Mouse (Mus musculus) neural tube, embryonic 14.5 days (tissue): ENCODE data around the gene Ajm1. TPM values are rescaled to one million over a fixed set of nuclear protein-coding genes. Genes with fewer than 3 reads are reported as not detected.

Source experiments
- ATAC-seq: fragments of 200-750 bp; cut with Nextera tagmentation; 2 replicates; pipeline ENCODE4 v1.8.0; 2017; ENCODE audit warnings: low read depth, mild to moderate bottlenecking, moderate TSS enrichment, moderate library complexity
- H3K27ac ChIP-seq: fragments of 300-500 bp; sonication (generic); 2 replicates; pipeline ENCODE4 v1.5.1; 2014; ENCODE audit warnings: low read depth, mild to moderate bottlenecking, control low read depth, low read length, moderate library complexity, mixed read lengths
- H3K27me3 ChIP-seq: fragments of 300-500 bp; sonication (generic); 2 replicates; pipeline ENCODE4 v1.6.1; 2014; ENCODE audit warnings: low read length; ENCODE audit not compliant: control insufficient read depth, insufficient read depth
- H3K36me3 ChIP-seq: fragments of 300-500 bp; sonication (generic); 2 replicates; pipeline ENCODE4 v1.6.1; 2014; ENCODE audit warnings: low read length, mixed read lengths; ENCODE audit not compliant: control insufficient read depth, insufficient read depth
- H3K4me1 ChIP-seq: fragments of 300-500 bp; sonication (generic); 2 replicates; pipeline ENCODE4 v1.6.1; 2014; ENCODE audit warnings: low read length; ENCODE audit not compliant: control insufficient read depth, insufficient read depth
- H3K4me2 ChIP-seq: fragments of 300-500 bp; sonication (generic); 2 replicates; pipeline ENCODE4 v1.6.1; 2014; ENCODE audit warnings: mild to moderate bottlenecking, low read depth, low read length, control low read depth
- H3K4me3 ChIP-seq: fragments of 300-500 bp; sonication (generic); 2 replicates; pipeline ENCODE4 v1.5.1; 2014; ENCODE audit warnings: low read depth, low read length, control low read depth, mixed read lengths
- H3K9ac ChIP-seq: fragments of 300-500 bp; sonication (generic); replicated peaks from 2 replicates; pipeline ENCODE4 v1.6.1; 2014; ENCODE audit warnings: low read depth, mild to moderate bottlenecking, control low read depth, low read length, mixed read lengths
- H3K9me3 ChIP-seq: fragments of 300-500 bp; sonication (generic); 2 replicates; pipeline ENCODE4 v1.6.1; 2016; ENCODE audit warnings: low read length; ENCODE audit not compliant: control insufficient read depth
- WGBS: fragments of 180-500 bp; shearing (Covaris S2); extraction: QIAGEN DNeasy Blood & Tissue Kit; methylation state at CpG from one replicate; pipeline ENCODE4 v1.1.7; 2014; 5-methylcytosine and 5-hydroxymethylcytosine counted together
- polyA plus RNA-seq: library from polyadenylated mRNA; unstranded; fragments of >200 nt; fragmentation: Nextera tagmentation; extraction: Ambion mirVana; gene quantifications from 2 replicates; pipeline ENCODE4 v1.2.1, GENCODE M21; 2014

Ajm1 gene
- polyA plus RNA-seq, 1 experiment from 2014 or later = 13.3 TPM

DNA sequence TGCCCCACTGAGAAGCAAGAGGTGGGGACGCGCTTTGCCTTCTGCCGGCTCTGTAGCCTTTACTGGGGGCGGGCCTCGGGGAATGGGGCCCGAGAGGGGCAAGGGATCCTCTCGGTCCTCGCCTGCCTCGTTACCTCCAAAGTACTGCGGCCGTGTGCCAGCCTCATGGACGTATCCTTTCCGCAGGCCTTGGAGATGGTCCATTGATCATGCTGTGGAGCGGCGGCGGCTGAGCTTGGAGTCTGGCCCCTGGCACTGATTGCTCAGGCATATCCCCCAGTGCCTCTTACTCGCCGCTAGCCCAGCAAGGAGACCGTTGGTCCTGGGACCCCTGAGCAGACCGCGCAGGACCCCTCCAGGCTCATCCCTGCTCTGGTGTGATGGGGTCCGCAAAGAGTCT, 34.8 kb upstream of the Ajm1 start:
- whole genome bisulfite sequencing = 19% methylated on average over 22 of the region's 22 CpGs
- 0 out of 2 replicates have a peak, but pooled peaks cover 3% of the 10 kb centered on the region for H3K4me1 ChIP-seq
- no peak overlapping the region for H3K27ac ChIP-seq
- no peak overlapping the region for H3K4me2 ChIP-seq
- no peaks in the 10 kb centered on the region for H3K9me3 ChIP-seq
- H3K27me3 ChIP-seq = peaks cover 13% of the 10 kb centered on the region; the same call in 1 of the 2 replicates
- ATAC-seq = no peak
- H3K4me3 ChIP-seq = no peak overlapping the region
- no peak overlapping the region for H3K9ac ChIP-seq
- no peaks in the 10 kb centered on the region for H3K36me3 ChIP-seq

DNA sequence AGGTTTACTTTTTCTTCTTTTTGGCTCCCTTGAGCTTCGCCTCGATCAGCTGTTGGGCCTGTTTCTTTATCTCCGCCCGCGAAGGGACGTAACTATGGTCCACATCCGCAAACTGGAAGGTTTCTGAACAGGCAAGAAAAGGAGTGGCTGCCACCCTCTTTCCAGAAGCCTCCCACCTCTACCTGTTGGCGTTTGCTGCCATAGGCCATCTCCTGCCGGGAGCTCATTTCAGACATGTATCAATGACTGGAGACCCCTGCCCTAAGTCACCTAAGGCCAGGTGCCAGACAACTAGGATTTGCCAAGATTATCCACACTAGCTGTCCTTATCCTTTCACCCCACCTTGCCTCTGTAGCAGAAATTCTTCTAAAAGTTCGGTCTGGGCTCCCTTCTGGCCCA, 27.1 kb upstream of the Ajm1 start:
- Histone ChIP-seq H3K9ac (0 out of 2 replicates have a peak overlapping the region, but pooled peaks have one; percentile 94), H3K4me2 (peak overlapping the region; percentile 60), H3K9me3 (no peaks in the 10 kb centered on the region), H3K4me3 (peak overlapping the region; percentile 100; the same call in 1 of the 2 replicates), H3K27me3 (no peaks in the 10 kb centered on the region), H3K4me1 (peaks cover 12% of the 10 kb centered on the region), H3K27ac (peak overlapping the region; percentile 25; the same call in 1 of the 2 replicates), H3K36me3 (no peaks in the 10 kb centered on the region)
- 67% methylated on average over 10 of the region's 10 CpGs for WGBS
- ATAC-seq = no peak; the same call in 1 of the 2 replicates

DNA sequence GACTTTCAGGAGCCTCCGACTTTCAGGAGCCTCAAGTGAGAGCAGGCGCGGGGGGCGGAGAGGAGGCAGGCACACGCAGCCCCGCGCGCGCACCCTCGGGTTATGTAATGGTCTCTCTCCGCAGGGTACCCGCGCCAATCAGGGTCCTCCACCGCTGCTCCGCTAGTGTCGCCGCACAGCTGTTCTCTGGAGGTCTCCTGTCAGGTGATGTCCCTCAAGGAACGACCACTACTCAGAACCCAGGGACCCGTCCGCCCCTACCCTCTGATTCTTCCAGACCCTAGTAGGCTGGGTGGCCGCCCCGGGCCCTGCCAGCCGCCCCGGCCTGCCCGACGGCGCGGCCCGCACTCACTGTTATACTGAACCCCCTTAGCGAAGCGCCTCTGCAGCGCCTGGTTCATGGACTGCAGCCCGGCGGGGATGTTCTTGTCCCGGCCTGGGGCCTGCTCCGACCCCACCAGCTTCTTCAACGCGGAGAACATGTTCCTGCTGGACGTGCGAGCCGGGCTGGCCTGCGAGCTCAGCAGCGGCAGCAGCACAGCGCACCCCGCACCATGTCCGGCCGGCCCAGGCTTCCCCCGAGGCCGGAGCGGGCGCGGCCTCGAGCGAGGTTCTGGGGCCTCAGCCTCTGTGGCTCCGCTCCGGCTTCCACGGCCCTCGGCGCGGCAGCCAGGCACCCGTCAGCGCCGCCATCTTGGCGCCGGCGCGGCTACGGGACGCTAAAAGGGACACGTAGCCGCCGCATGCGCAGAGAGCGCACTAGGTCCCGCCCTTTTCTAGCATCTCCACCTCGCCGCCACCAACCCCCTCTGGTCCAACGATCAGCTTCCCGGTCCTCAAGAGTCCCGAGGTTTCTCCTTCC, 26.4 kb upstream of the Ajm1 start, which contains the start of gene Rabl6:
Gene Rabl6 (minus strand): TSS at position 761 of the 862 bp plus-strand sequence.
- Histone ChIP-seq H3K27ac (peak within 1 kb of the TSS; percentile 93), H3K4me3 (peak within 1 kb of the TSS; percentile 100), H3K36me3 (no peaks in the 10 kb centered on the region), H3K4me1 (peaks cover 12% of the 10 kb centered on the region), H3K9me3 (no peaks in the 10 kb centered on the region), H3K9ac (peak within 1 kb of the TSS; percentile 94), H3K4me2 (peak within 1 kb of the TSS; percentile 60), H3K27me3 (no peaks in the 10 kb centered on the region)
- under 1% methylated on average over 78 of the region's 80 CpGs for WGBS
- ATAC-seq = peak; percentile 93

DNA sequence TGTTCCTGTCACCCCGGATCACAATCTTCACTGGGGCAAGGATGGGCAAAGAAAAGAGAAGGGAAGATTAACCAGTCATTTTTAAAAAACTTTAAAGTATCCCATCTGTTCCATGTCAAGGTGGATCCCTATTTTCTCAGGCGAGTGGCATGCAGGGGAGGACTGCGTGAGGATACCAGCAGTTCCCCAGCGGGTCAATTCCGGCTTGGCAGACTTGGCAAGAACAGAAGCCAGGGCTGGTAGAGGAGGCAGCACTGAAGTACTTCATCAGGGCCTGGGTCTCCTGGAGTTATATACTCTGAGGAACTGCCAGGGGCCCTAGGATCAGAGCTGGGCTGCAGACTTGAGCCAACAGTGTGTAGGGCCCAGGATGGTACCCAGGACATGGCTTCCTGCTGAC, 21.0 kb upstream of the Ajm1 start:
- no peak for ATAC-seq
- 98% methylated on average over 5 of the region's 5 CpGs for WGBS
- Histone ChIP-seq H3K36me3 (peaks cover 41% of the 10 kb centered on the region), H3K9me3 (no peaks in the 10 kb centered on the region), H3K27me3 (no peaks in the 10 kb centered on the region), H3K27ac (no peak overlapping the region), H3K4me2 (no peak overlapping the region), H3K9ac (no peak overlapping the region), H3K4me1 (peaks cover 12% of the 10 kb centered on the region), H3K4me3 (no peak overlapping the region)

DNA sequence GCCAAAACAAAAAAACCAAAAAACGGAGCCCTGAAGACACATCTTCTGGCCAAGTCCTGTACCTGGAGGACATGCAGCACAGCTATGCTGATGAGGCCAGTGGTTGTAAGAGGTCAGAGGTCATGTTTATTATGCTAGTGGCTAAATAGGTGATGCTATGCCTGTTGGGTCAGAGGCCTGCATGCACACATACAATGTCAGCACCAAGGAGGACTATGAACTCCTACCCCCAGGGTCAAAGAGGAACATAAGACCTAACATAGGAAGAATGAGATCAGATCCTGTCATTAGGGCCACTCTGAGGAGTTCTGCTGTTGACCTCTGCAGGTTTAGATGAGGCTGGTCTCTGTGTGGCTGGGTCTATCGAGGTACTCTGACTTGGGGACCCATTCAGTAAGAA, 18.5 kb upstream of the Ajm1 start:
- Histone ChIP-seq H3K36me3 (peaks cover 65% of the 10 kb centered on the region), H3K9me3 (no peaks in the 10 kb centered on the region), H3K4me1 (no peaks in the 10 kb centered on the region), H3K4me2 (no peak overlapping the region), H3K27me3 (no peaks in the 10 kb centered on the region), H3K27ac (no peak overlapping the region), H3K4me3 (no peak overlapping the region), H3K9ac (no peak overlapping the region)
- WGBS = 90% methylated on average over 2 of the region's 2 CpGs
- ATAC-seq = no peak

DNA sequence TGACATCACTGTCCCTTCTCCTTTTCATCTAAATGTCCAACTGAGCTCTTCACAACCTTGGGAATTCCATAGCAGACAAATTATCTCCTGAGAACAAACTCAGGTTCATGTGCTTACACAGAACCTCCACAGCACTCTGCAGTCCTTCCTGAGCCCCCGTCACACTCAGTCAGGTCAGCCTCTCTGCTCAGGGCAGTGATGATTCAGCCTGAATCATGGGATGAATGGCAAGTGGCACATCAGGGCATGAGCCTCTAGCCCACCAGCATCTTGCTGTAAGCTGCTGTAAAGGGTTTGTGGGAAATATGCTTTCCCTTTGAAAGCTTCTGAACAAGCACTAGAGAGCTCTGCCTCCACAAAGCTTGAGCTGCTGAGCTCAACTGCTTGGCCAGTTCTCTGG, 17.2 kb upstream of the Ajm1 start:
- Histone ChIP-seq H3K36me3 (peaks cover 69% of the 10 kb centered on the region), H3K4me1 (no peaks in the 10 kb centered on the region), H3K4me2 (no peak overlapping the region), H3K9ac (no peak overlapping the region), H3K27ac (no peak overlapping the region), H3K4me3 (no peak overlapping the region), H3K27me3 (no peaks in the 10 kb centered on the region), H3K9me3 (no peaks in the 10 kb centered on the region)
- ATAC-seq = no peak
- WGBS = 93% methylated on average over 1 of the region's 1 CpGs

DNA sequence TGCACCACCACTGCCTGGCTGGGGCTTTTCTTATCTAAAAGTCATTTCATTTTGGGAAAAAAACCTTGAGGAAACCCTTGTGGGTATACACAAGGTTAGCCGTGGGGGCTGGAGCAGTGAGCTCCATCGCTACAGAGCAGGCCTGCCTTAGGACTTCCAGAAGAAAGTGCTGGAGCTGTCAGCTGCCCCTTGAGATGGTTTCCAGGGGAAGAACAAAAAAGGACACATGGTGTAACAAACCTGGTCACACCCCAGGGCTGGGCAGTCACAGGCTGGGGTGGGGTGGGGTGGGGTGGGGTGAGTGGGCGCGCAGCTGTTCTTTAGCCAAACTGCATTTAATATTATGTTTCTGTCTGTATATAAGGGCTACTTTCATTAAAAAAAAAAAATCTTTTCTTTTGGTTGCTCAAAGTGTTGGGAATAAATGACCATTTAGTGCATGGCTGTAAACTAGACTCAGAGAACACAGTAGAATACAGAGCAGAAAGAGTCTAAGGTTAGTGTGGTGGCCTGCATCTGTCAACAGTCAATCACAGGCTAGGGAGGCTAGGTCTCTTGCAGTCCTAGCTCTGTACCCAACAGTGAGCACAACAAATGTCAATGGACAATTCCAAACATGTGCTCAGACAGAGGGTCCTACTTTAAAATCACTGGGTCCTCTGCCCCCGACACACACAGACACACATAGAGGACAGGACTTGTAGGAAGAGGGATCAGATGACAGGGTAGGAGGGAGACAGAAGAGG, 15.4 kb upstream of the Ajm1 start:
- Histone ChIP-seq H3K36me3 (peaks cover 78% of the 10 kb centered on the region), H3K27ac (no peak overlapping the region), H3K9me3 (no peaks in the 10 kb centered on the region), H3K4me2 (no peak overlapping the region), H3K9ac (no peak overlapping the region), H3K27me3 (no peaks in the 10 kb centered on the region), H3K4me3 (no peak overlapping the region), H3K4me1 (no peaks in the 10 kb centered on the region)
- 96% methylated on average over 5 of the region's 5 CpGs for WGBS
- ATAC-seq = no peak

DNA sequence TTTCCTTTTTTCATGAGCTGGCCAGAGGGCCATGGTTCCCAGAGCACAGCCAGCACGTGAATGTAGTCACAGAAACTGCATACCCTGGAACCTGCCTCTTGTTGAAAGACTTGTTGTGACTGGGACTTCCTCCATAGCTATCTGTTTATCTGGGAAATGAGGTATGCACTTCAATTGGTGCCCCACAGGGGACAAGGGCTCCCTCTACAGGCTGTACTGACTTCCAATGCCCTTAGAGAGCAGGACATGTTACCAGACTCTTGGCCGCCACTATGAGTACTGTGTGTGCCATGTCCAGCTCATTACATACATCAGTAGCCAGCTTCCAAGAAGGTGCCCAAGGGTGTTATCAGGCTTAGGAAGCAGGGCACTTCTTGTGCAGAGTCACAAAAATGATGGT, 10.3 kb upstream of the Ajm1 start:
- Histone ChIP-seq H3K9me3 (no peaks in the 10 kb centered on the region), H3K4me3 (no peak overlapping the region), H3K36me3 (peaks cover 53% of the 10 kb centered on the region), H3K4me1 (no peaks in the 10 kb centered on the region), H3K4me2 (no peak overlapping the region), H3K27me3 (no peaks in the 10 kb centered on the region), H3K9ac (no peak overlapping the region), H3K27ac (no peak overlapping the region)
- 92% methylated on average over 2 of the region's 2 CpGs for WGBS
- no peak for ATAC-seq
